Mouse (Mus musculus) frontal cortex, postnatal 14 days (tissue): ENCODE measurements around the gene Mvb12a.
"Not testable (repeated sequence)": the region's sequence is repeated elsewhere in the genome, so short reads cannot be mapped to it uniquely, and the experiment has no call there.

Experiments used
- DNase-seq, 2 experiments: peaks; one replicate each; pipeline ENCODE4 v3.0.0; 2022; ENCODE audit warnings: low spot score in 2 of 2

Gene Mvb12a

GRCm38 (mm10) chr8:71542632-71543343, at the start of gene Mvb12a:
Gene Mvb12a, plus strand, starts transcription at chr8:71542922.
- peak; percentile 95 to 97 for DNase-seq

GRCm38 (mm10) chr8:71495039-71495438, 47.7 kb upstream of the Mvb12a start:
- peak in 1 of 2 experiments; percentile 69 for DNase-seq

GRCm38 (mm10) chr8:71495811-71496210, 46.9 kb upstream of the Mvb12a start:
- DNase-seq = no peak

GRCm38 (mm10) chr8:71496481-71496880, 46.2 kb upstream of the Mvb12a start:
- no peak for DNase-seq

- no peak for DNase-seq
Observed at GRCm38 (mm10) chr8:71497077-71497645, 45.6 kb upstream of the Mvb12a start.

- no peak for DNase-seq
Observed at GRCm38 (mm10) chr8:71497881-71498501, 44.7 kb upstream of the Mvb12a start.

- no peak for DNase-seq
Observed at GRCm38 (mm10) chr8:71498816-71499690, 43.7 kb upstream of the Mvb12a start.

- no peak for DNase-seq
Observed at GRCm38 (mm10) chr8:71504349-71504748, 38.4 kb upstream of the Mvb12a start.

GRCm38 (mm10) chr8:71505326-71505725, 37.4 kb upstream of the Mvb12a start:
- DNase-seq = no peak

- no peak for DNase-seq
Observed at GRCm38 (mm10) chr8:71505979-71506378, 36.7 kb upstream of the Mvb12a start.

- DNase-seq = peak; percentile 54 to 71
Observed at GRCm38 (mm10) chr8:71507589-71508104, 35.1 kb upstream of the Mvb12a start.

- no peak for DNase-seq
Observed at GRCm38 (mm10) chr8:71509316-71509715, 33.4 kb upstream of the Mvb12a start.

- DNase-seq = no peak
Observed at GRCm38 (mm10) chr8:71511644-71512043, 31.1 kb upstream of the Mvb12a start, which contains the start of gene Plvap. Gene Plvap, minus strand, starts transcription at chr8:71511752.

- no peak for DNase-seq
Observed at GRCm38 (mm10) chr8:71513018-71513754, 29.5 kb upstream of the Mvb12a start.

GRCm38 (mm10) chr8:71515043-71515442, 27.7 kb upstream of the Mvb12a start:
- DNase-seq = no peak

- no peak for DNase-seq
Observed at GRCm38 (mm10) chr8:71516786-71517185, 25.9 kb upstream of the Mvb12a start.

GRCm38 (mm10) chr8:71519037-71519825, 23.5 kb upstream of the Mvb12a start:
- not testable (repeated sequence) for DNase-seq

GRCm38 (mm10) chr8:71521634-71522033, 21.1 kb upstream of the Mvb12a start:
- DNase-seq = peak; percentile 81 to 82

GRCm38 (mm10) chr8:71525226-71526050, 17.3 kb upstream of the Mvb12a start, which contains the start of gene Ccdc194:
Gene Ccdc194, minus strand, starts transcription at chr8:71525711.
- no peak for DNase-seq
